Mouse (Mus musculus) layer of hippocampus, adult 18-20 months (tissue): ENCODE data around the gene Banf2. TPM values are rescaled to one million over a fixed set of nuclear protein-coding genes. Genes with fewer than 3 reads are reported as not detected.

Experiments used
- DNase-seq, 2 experiments: peaks; one replicate each; pipeline ENCODE4 v3.0.0; 2022; ENCODE audit warnings: low spot score in 2 of 2
- total RNA-seq, 2 experiments: library from RNA; stranded (reverse); gene quantifications; 2 replicates each; pipeline ENCODE4 v1.2.3; 2021

Banf2 gene
- total RNA-seq, 2 experiments from 2014 or later = not detected

GRCm38 (mm10) chr2:144092767-144093166, 59.9 kb downstream of the Banf2 start:
- DNase-seq = no peak

GRCm38 (mm10) chr2:144094721-144095120, 61.9 kb downstream of the Banf2 start:
- no peak for DNase-seq

GRCm38 (mm10) chr2:144101463-144101961, 68.7 kb downstream of the Banf2 start:
- DNase-seq = no peak

GRCm38 (mm10) chr2:144107374-144107773, 74.5 kb downstream of the Banf2 start:
- DNase-seq = no peak

- no peak for DNase-seq
These were observed 75.0 kb downstream of the Banf2 start for GRCm38 (mm10) chr2:144107810-144108209.

- no peak for DNase-seq
These were observed 75.5 kb downstream of the Banf2 start for GRCm38 (mm10) chr2:144108376-144108775.

- DNase-seq = no peak
These were observed 79.1 kb downstream of the Banf2 start for GRCm38 (mm10) chr2:144111966-144112365.

GRCm38 (mm10) chr2:144112666-144113065, 79.8 kb downstream of the Banf2 start:
- no peak for DNase-seq

GRCm38 (mm10) chr2:144118061-144118460, 85.2 kb downstream of the Banf2 start:
- DNase-seq = no peak

- DNase-seq = peak in 1 of 2 experiments; percentile 38
These were observed 87.4 kb downstream of the Banf2 start for GRCm38 (mm10) chr2:144120186-144120823.

- no peak for DNase-seq
These were observed 89.2 kb downstream of the Banf2 start for GRCm38 (mm10) chr2:144122068-144122467.

Other genes starting within 250 kb of the Banf2 start
- 1 to 10 TPM; 1.1 to 1.5 TPM for gene Bfsp1, start 169.9 kb upstream of the Banf2 start, total RNA-seq
- 100 to 1,000 TPM; 183 to 197 TPM for gene Dstn, start 117.7 kb upstream of the Banf2 start, total RNA-seq
- gene Rrbp1, start 21.8 kb upstream of the Banf2 start, total RNA-seq = 10 to 100 TPM; 48.9 to 52.6 TPM
- gene Mgme1, start 237.6 kb downstream of the Banf2 start, total RNA-seq = 1 to 10 TPM; 6.2 to 6.7 TPM
- gene Snx5, start 237.8 kb downstream of the Banf2 start, total RNA-seq = 10 to 100 TPM; 67.4 to 73.2 TPM